Mouse (Mus musculus): ENCODE results near the gene Eif3i. TPM values are rescaled to one million over a fixed set of nuclear protein-coding genes. Genes with fewer than 3 reads are reported as not detected.

The Eif3i gene
- polyA plus RNA-seq, 1 experiment from 2014 or later = 257 TPM

GRCm38 (mm10) chr4:129571551-129572084 is 28.8 kb downstream of the Eif3i start:
- Histone ChIP-seq H3K27ac (no peak overlapping the region), H3K36me3 (no peaks in the 10 kb centered on the region), H3K4me1 (peaks cover 4% of the 10 kb centered on the region; the same call in 1 of the 2 replicates), H3K9me3 (no peaks in the 10 kb centered on the region), H3K9ac (no peak overlapping the region), H3K4me2 (replicated peaks) (no peak overlapping the region), H3K27me3 (no peaks in the 10 kb centered on the region), H3K4me3 (no peak overlapping the region)
- 76% methylated on average over 8 of the region's 8 CpGs for WGBS
- no peak for ATAC-seq (ENCODE audit: insufficient number of reproducible peaks, insufficient read depth, low FRiP score, low TSS enrichment)

- no peaks in the 10 kb centered on the region for H3K27me3 ChIP-seq
- H3K9ac ChIP-seq = no peak overlapping the region
- no peak overlapping the region for H3K4me2 ChIP-seq (replicated peaks)
- no peaks in the 10 kb centered on the region for H3K9me3 ChIP-seq
- no peak overlapping the region for H3K27ac ChIP-seq
- H3K36me3 ChIP-seq = no peaks in the 10 kb centered on the region
- no peak overlapping the region for H3K4me3 ChIP-seq
- peaks cover 1% of the 10 kb centered on the region; the same call in 1 of the 2 replicates for H3K4me1 ChIP-seq
- ATAC-seq (ENCODE audit: insufficient number of reproducible peaks, insufficient read depth, low FRiP score, low TSS enrichment) = no peak
- 87% methylated on average over 6 of the region's 6 CpGs for WGBS
These were observed 30.4 kb downstream of the Eif3i start for GRCm38 (mm10) chr4:129570028-129570427.

- Histone ChIP-seq H3K27ac (no peak overlapping the region), H3K9ac (no peak overlapping the region), H3K36me3 (no peaks in the 10 kb centered on the region), H3K9me3 (no peaks in the 10 kb centered on the region), H3K4me1 (no peaks in the 10 kb centered on the region), H3K4me2 (replicated peaks) (no peak overlapping the region), H3K4me3 (no peak overlapping the region), H3K27me3 (no peaks in the 10 kb centered on the region)
- ATAC-seq (ENCODE audit: insufficient number of reproducible peaks, insufficient read depth, low FRiP score, low TSS enrichment) = no peak
- 86% methylated on average over 7 of the region's 7 CpGs for WGBS
These were observed 32.1 kb downstream of the Eif3i start for GRCm38 (mm10) chr4:129568366-129568765.

GRCm38 (mm10) chr4:129565139-129565538 is 35.3 kb downstream of the Eif3i start:
- Histone ChIP-seq H3K27ac (no peak overlapping the region), H3K4me2 (replicated peaks) (no peak overlapping the region), H3K36me3 (no peaks in the 10 kb centered on the region), H3K4me3 (no peak overlapping the region), H3K27me3 (no peaks in the 10 kb centered on the region), H3K9me3 (no peaks in the 10 kb centered on the region), H3K4me1 (no peaks in the 10 kb centered on the region), H3K9ac (no peak overlapping the region)
- ATAC-seq (ENCODE audit: insufficient number of reproducible peaks, insufficient read depth, low FRiP score, low TSS enrichment) = no peak
- 86% methylated on average over 6 of the region's 6 CpGs for WGBS

GRCm38 (mm10) chr4:129563718-129564117 is 36.7 kb downstream of the Eif3i start:
- no peaks in the 10 kb centered on the region for H3K36me3 ChIP-seq
- H3K27me3 ChIP-seq = no peaks in the 10 kb centered on the region
- ATAC-seq (ENCODE audit: insufficient number of reproducible peaks, insufficient read depth, low FRiP score, low TSS enrichment) = no peak
- no peak overlapping the region for H3K4me3 ChIP-seq
- H3K9me3 ChIP-seq = no peaks in the 10 kb centered on the region
- no peaks in the 10 kb centered on the region for H3K4me1 ChIP-seq
- no peak overlapping the region for H3K27ac ChIP-seq
- no peak overlapping the region for H3K9ac ChIP-seq
- WGBS = 35% methylated on average over 8 of the region's 8 CpGs
- no peak overlapping the region for H3K4me2 ChIP-seq (replicated peaks)

DNA sequence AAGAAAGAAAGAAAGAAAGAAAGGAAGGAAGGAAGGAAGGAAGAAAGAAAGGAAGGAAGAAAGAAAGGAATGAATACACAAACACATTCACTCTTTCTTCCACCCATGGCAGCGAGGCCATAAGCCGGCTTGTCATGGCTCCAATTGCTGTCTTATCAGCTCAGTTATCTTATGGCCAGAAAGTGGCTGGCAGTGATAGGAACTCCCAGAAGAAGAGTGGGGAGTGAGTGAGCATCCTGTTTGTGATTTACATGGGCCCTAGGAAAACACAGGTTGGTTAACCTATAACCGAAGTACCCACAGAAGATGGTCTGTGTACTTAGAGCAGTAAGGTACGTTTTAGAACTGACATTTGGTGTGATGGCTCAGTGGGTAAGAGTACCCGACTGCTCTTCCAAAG is 39.3 kb downstream of the Eif3i start:
- no peak overlapping the region for H3K4me3 ChIP-seq
- H3K9me3 ChIP-seq = no peaks in the 10 kb centered on the region
- no peak overlapping the region for H3K9ac ChIP-seq
- no peaks in the 10 kb centered on the region for H3K4me1 ChIP-seq
- ATAC-seq (ENCODE audit: insufficient number of reproducible peaks, insufficient read depth, low FRiP score, low TSS enrichment) = no peak
- WGBS = 90% methylated on average over 5 of the region's 5 CpGs
- no peaks in the 10 kb centered on the region for H3K27me3 ChIP-seq
- H3K36me3 ChIP-seq = no peaks in the 10 kb centered on the region
- no peak overlapping the region for H3K27ac ChIP-seq
- no peak overlapping the region for H3K4me2 ChIP-seq (replicated peaks)

GRCm38 (mm10) chr4:129558321-129558955 is 42.0 kb downstream of the Eif3i start:
- Histone ChIP-seq H3K36me3 (no peaks in the 10 kb centered on the region), H3K27me3 (no peaks in the 10 kb centered on the region), H3K4me3 (no peak overlapping the region), H3K9me3 (no peaks in the 10 kb centered on the region), H3K9ac (no peak overlapping the region), H3K4me2 (replicated peaks) (no peak overlapping the region), H3K27ac (no peak overlapping the region), H3K4me1 (no peaks in the 10 kb centered on the region)
- 83% methylated on average over 12 of the region's 12 CpGs for WGBS
- no peak for ATAC-seq (ENCODE audit: insufficient number of reproducible peaks, insufficient read depth, low FRiP score, low TSS enrichment)

DNA sequence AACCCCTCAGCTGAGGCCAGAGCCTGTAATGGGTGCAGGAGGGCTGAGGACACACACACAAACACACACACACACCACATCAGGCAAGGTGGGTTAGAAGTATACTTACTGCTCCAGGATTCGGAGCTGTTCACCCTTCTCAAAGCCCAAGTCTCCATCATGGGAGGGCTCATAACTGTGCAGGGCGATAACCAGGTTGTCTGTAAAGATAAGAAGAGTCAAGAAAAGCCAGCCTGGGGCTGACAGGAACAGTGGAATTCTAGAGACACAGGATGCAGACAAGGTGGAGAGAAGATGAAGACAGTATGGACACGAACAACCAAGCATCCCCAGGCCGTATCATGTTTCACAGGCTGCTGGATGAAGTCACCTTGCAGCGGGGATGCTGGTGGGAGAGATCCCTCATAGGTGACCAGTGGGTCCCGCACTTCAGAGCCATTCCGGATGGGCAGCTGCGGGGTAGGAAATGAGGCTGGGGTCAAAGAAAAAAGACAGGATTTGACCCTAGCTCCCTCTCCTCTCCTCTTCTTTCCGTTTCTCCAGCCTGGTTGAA is 43.1 kb downstream of the Eif3i start:
- Histone ChIP-seq H3K4me2 (replicated peaks) (peak overlapping the region; percentile 83), H3K36me3 (no peaks in the 10 kb centered on the region), H3K9me3 (no peaks in the 10 kb centered on the region), H3K4me1 (no peaks in the 10 kb centered on the region), H3K27ac (no peak overlapping the region), H3K27me3 (no peaks in the 10 kb centered on the region), H3K9ac (0 out of 2 replicates have a peak overlapping the region, but pooled peaks have one; percentile 52), H3K4me3 (0 out of 2 replicates have a peak overlapping the region, but pooled peaks have one; percentile 47)
- ATAC-seq (ENCODE audit: insufficient number of reproducible peaks, insufficient read depth, low FRiP score, low TSS enrichment) = no peak
- 67% methylated on average over 9 of the region's 9 CpGs for WGBS

DNA sequence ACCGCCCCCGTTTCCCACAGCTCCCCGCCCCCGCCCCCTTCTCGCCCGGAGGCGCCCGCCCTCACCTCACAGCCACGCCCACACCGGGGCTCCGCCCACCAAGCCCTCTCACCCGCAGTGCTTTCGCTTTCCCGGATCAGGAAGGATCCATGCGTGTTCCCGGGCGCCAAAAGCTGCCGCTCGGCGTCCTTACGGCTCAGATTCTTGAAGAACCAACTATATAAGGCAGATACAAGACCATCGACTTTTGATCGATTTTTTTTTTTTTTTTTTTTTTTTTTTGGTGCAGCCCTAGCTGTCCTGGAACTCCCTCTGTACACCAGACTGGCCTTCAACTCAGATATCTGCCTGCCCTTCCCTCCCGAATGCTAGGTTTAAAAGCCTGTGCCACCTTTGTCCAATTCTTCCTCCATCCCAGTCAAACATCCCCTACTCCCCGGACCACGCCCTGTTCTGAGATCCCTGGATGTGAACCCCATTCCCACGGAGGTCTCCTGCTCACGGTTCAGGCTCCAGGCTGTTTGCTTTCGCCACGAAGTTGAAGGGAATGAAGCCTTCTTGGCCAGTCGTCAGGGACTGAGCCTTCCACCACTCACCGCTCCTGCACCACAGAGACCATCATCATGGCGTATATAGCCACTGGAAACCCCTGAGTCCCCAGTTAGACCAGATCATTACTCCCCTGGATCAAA is 43.8 kb downstream of the Eif3i start:
- peak overlapping the region; percentile 47 for H3K4me3 ChIP-seq
- peak; percentile 36; the same call in 1 of the 2 replicates for ATAC-seq (ENCODE audit: insufficient number of reproducible peaks, insufficient read depth, low FRiP score, low TSS enrichment)
- H3K36me3 ChIP-seq = no peaks in the 10 kb centered on the region
- 7% methylated on average over 32 of the region's 33 CpGs for WGBS
- no peaks in the 10 kb centered on the region for H3K27me3 ChIP-seq
- H3K4me1 ChIP-seq = no peaks in the 10 kb centered on the region
- peak overlapping the region; percentile 83 for H3K4me2 ChIP-seq (replicated peaks)
- peak overlapping the region; percentile 56 for H3K27ac ChIP-seq
- no peaks in the 10 kb centered on the region for H3K9me3 ChIP-seq
- peak overlapping the region; percentile 52 for H3K9ac ChIP-seq

DNA sequence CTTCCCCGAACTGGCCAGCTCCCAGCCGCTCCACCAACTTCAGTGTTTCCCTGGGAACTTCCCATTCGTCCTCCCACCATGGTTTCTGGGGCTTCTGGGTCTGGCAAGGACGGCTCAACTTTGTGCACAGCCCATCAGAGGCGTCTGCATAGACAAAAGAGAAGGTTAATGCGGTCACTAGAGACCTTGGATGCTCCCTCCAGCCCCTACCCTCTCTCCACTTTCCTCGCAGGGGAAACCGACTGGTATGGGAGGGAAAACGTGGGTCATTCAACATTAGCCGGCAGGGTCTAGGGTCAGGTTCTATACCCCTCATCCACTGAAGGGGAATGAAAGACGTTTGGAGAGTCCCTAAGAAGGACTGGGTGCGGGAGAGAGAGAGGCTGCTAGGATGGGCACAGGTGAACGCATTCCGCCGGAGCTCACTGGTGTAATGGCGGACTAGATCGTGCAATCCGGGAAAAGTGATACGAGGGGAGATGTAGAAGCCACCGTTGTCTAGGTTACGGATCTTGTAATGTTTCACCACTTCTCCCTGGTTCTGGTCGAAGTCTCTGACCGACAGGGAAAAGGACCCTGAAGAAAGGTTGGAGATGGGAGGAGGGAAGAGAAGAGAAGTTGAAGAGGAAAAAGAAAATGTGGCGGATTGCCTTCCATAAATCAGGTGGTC is 44.5 kb downstream of the Eif3i start:
- peak; percentile 74; the same call in 1 of the 2 replicates for ATAC-seq (ENCODE audit: insufficient number of reproducible peaks, insufficient read depth, low FRiP score, low TSS enrichment)
- Histone ChIP-seq H3K36me3 (no peaks in the 10 kb centered on the region), H3K27me3 (no peaks in the 10 kb centered on the region), H3K9me3 (no peaks in the 10 kb centered on the region), H3K27ac (peak overlapping the region; percentile 56), H3K9ac (peak overlapping the region; percentile 52), H3K4me2 (replicated peaks) (peak overlapping the region; percentile 83), H3K4me1 (no peaks in the 10 kb centered on the region), H3K4me3 (peak overlapping the region; percentile 47)
- 1% methylated on average over 23 of the region's 24 CpGs for WGBS

- ATAC-seq (ENCODE audit: insufficient number of reproducible peaks, insufficient read depth, low FRiP score, low TSS enrichment) = 0 out of 2 replicates have a peak, but pooled peaks have one; percentile 45
- no peaks in the 10 kb centered on the region for H3K36me3 ChIP-seq
- H3K4me1 ChIP-seq = no peaks in the 10 kb centered on the region
- no peaks in the 10 kb centered on the region for H3K27me3 ChIP-seq
- H3K9me3 ChIP-seq = no peaks in the 10 kb centered on the region
- 4% methylated on average over 16 of the region's 16 CpGs for WGBS
- H3K4me3 ChIP-seq = peak overlapping the region; percentile 47
- H3K9ac ChIP-seq = peak overlapping the region; percentile 52
- H3K27ac ChIP-seq = no peak overlapping the region
- H3K4me2 ChIP-seq (replicated peaks) = peak overlapping the region; percentile 83
These were observed 45.0 kb downstream of the Eif3i start for GRCm38 (mm10) chr4:129555421-129555861.
